Mouse (Mus musculus): ENCODE measurements at regions not wholly inside any gene's neighbourhood (a gene's known extent, or its start where the extent isn't known, plus 50 kb on each side); places are given as distances from the start of the nearest gene placed in this dataset.

DNA sequence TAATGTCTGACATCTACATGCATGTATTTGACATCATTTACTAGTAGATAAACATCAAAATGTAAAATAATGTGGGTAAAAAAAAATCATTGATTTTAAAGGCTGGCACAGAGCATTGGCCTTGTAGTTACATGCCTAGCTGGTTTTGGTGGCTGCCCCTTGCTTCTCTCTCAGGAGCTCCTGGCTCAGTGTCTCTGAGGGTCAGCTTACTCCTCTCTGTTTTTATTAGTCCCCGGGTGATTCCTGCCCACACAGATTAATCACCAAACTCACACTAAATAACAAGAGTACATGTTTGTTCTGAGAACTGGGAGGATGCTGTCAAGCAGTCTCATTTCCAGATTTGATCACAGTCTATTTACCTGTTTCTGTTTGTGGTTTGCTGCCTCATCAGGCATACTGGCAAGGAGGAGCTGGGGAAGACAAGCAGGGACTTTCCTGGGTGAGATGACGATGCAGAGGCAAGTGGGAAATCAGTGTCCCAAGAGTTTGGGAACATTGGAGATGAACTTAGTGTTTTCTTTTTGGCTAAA lies 422.7 kb upstream of the Htr2a start:
- H3K9ac ChIP-seq (ENCODE audit: control insufficient read depth, low read depth, low read length, poor library complexity, severe bottlenecking), result no peak overlapping the region
- H3K27me3 ChIP-seq (ENCODE audit: control insufficient read depth in 1 of 2, insufficient read depth in 2 of 2, low read length in 2 of 2), result no peaks in the 10 kb centered on the region
- no peaks in the 10 kb centered on the region for H3K9me3 ChIP-seq (replicated peaks; ENCODE audit: insufficient read depth, low read length)
- H3K79me2 ChIP-seq (ENCODE audit: control insufficient read depth, insufficient read depth, low read length, poor library complexity), result no peaks in the 10 kb centered on the region
- TF ChIP-seq ZNF384 (IDR thresholded peaks at IDR 0.05; ENCODE audit: low read depth, low read length) (no peak), POLR2AphosphoS2 (IDR thresholded peaks at IDR 0.05; ENCODE audit: low read length) (no peak), MAZ (IDR thresholded peaks at IDR 0.05; ENCODE audit: low read depth, low read length) (no peak), GATA1 (IDR thresholded peaks at IDR 0.05; ENCODE audit: low read depth, low read length) (no peak), MAFK (IDR thresholded peaks at IDR 0.05; ENCODE audit: borderline replicate concordance, low read depth, low read length) (no peak), ZMIZ1 (IDR thresholded peaks at IDR 0.05; ENCODE audit: low read depth, low read length) (no peak), NELFE (IDR thresholded peaks at IDR 0.05; ENCODE audit: low read depth, low read length) (no peak)
- no peak overlapping the region for H3K4me3 ChIP-seq (ENCODE audit: control insufficient read depth in 1 of 2, insufficient read depth in 1 of 2, low read depth in 2 of 2, low read length in 2 of 2)
- H3K27ac ChIP-seq (ENCODE audit: control insufficient read depth, low read depth, low read length), result no peak overlapping the region
- H3K4me1 ChIP-seq (ENCODE audit: control insufficient read depth in 1 of 2, insufficient read depth in 2 of 2, low read length in 2 of 2), result no peaks in the 10 kb centered on the region
- DNase-seq (ENCODE audit: low read depth, low spot score), result no peak
- H3K36me3 ChIP-seq (ENCODE audit: control insufficient read depth in 1 of 2, insufficient read depth in 2 of 2, low read length in 2 of 2), result no peaks in the 10 kb centered on the region

DNA sequence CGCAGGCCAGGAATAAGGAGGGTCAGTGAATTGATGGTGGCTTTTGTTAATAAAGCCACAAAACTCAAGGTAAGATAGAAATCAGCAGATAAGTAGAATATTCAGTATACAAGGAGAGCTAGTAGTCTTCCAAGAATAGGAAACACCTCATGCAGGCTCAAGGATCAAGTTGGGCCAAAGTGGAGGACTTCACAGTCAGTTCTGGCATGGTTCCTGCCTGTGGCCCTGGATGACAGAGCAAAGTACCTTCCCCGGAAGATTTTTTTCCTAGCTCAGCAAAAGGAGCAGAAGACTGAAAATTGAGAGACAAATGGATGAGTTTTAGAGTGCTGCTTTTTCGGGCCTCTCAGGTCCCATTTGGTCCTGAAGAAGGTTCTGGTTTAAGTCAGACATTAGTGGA lies 420.9 kb upstream of the Htr2a start:
- no peak overlapping the region for H3K27ac ChIP-seq (ENCODE audit: control insufficient read depth, low read depth, low read length)
- H3K4me1 ChIP-seq (ENCODE audit: control insufficient read depth in 1 of 2, insufficient read depth in 2 of 2, low read length in 2 of 2), result no peaks in the 10 kb centered on the region
- H3K9me3 ChIP-seq (replicated peaks; ENCODE audit: insufficient read depth, low read length), result no peaks in the 10 kb centered on the region
- H3K36me3 ChIP-seq (ENCODE audit: control insufficient read depth in 1 of 2, insufficient read depth in 2 of 2, low read length in 2 of 2), result no peaks in the 10 kb centered on the region
- no peaks in the 10 kb centered on the region for H3K79me2 ChIP-seq (ENCODE audit: control insufficient read depth, insufficient read depth, low read length, poor library complexity)
- no peak overlapping the region for H3K9ac ChIP-seq (ENCODE audit: control insufficient read depth, low read depth, low read length, poor library complexity, severe bottlenecking)
- DNase-seq (ENCODE audit: low read depth, low spot score), result no peak
- no peaks in the 10 kb centered on the region for H3K27me3 ChIP-seq (ENCODE audit: control insufficient read depth in 1 of 2, insufficient read depth in 2 of 2, low read length in 2 of 2)
- TF ChIP-seq ZC3H11A (IDR thresholded peaks at IDR 0.05; ENCODE audit: low read depth, low read length) (no peak), POLR2AphosphoS2 (IDR thresholded peaks at IDR 0.05; ENCODE audit: low read length) (no peak), TCF12 (IDR thresholded peaks at IDR 0.05; ENCODE audit: low read depth, low read length) (no peak), TBP (IDR thresholded peaks at IDR 0.05; ENCODE audit: low read depth, low read length) (no peak), TAL1 (IDR thresholded peaks at IDR 0.05; ENCODE audit: low read length) (no peak), MAX (IDR thresholded peaks at IDR 0.05; ENCODE audit: low read length) (no peak), MAZ (IDR thresholded peaks at IDR 0.05; ENCODE audit: low read depth, low read length) (no peak), JUND (IDR thresholded peaks at IDR 0.05; ENCODE audit: low read depth, low read length) (no peak), BHLHE40 (IDR thresholded peaks at IDR 0.05; ENCODE audit: borderline replicate concordance, low read depth, low read length) (no peak), ZKSCAN1 (IDR thresholded peaks at IDR 0.05; ENCODE audit: low read depth, low read length) (no peak), E2F4 (IDR thresholded peaks at IDR 0.05; ENCODE audit: borderline replicate concordance, low read depth, low read length) (no peak), USF1 (IDR thresholded peaks at IDR 0.05; ENCODE audit: low read depth, low read length) (no peak), MEF2A (IDR thresholded peaks at IDR 0.05; ENCODE audit: extremely low read depth, insufficient replicate concordance, low read depth, low read length, poor library complexity, severe bottlenecking) (no peak), RAD21 (IDR thresholded peaks at IDR 0.05; ENCODE audit: low read depth, low read length) (no peak)
- H3K4me3 ChIP-seq (ENCODE audit: control insufficient read depth in 1 of 2, insufficient read depth in 1 of 2, low read depth in 2 of 2, low read length in 2 of 2), result no peak overlapping the region

All from MEL (cell line).